Mouse (Mus musculus): Measurements from ENCODE around the gene Slc5a4a. TPM values are rescaled to one million over a fixed set of nuclear protein-coding genes. Genes with fewer than 3 reads are reported as not detected.

Slc5a4a gene
- polyA plus RNA-seq, 1 experiment from 2014 or later: not detected

- 94% methylated on average over 13 of the region's 13 CpGs for WGBS
- no peak overlapping the region for H3K4me3 ChIP-seq (ENCODE audit: low read depth, low read length)
- no peak overlapping the region for H3K4me2 ChIP-seq
- no peak for DNase-seq (ENCODE audit: low spot score, missing footprints)
- ATAC-seq (ENCODE audit: low FRiP score): no peak
- no peaks in the 10 kb centered on the region for H3K4me1 ChIP-seq (ENCODE audit: control insufficient read depth, insufficient read depth, low read length)
- H3K27ac ChIP-seq (ENCODE audit: low read depth, low read length): no peak overlapping the region
- H3K27me3 ChIP-seq (ENCODE audit: control insufficient read depth, insufficient read depth, low read length): no peaks in the 10 kb centered on the region
- H3K9me3 ChIP-seq (ENCODE audit: control insufficient read depth, low read length): no peaks in the 10 kb centered on the region
- peaks cover 5% of the 10 kb centered on the region; the same call in 1 of the 2 replicates for H3K36me3 ChIP-seq (ENCODE audit: control insufficient read depth, insufficient read depth, low read length)
- no peak overlapping the region for H3K9ac ChIP-seq (ENCODE audit: low read length)
Observed at GRCm38 (mm10) chr10:76207262-76207796, 60.1 kb downstream of the Slc5a4a start.

DNA sequence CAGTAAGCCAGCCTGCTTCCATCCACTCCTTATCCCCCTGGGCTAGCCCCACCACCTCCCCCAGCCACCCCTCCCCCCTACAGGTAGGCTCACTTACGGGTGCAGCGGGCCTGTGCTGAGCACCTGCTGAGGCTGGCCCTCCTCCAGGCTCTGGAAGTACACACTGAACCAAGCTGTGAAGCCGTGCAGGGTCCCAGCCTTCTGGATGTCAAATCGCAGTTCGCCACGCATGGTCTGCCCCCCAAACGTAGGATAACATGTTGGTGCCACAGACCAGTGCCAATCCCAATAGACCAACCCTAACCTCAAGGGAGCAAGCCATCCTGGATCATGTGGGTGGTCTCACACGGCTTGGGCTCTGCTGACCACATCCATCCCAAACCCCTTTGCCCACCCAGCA, 62.0 kb downstream of the Slc5a4a start:
- Histone ChIP-seq H3K4me1 (ENCODE audit: control insufficient read depth, insufficient read depth, low read length) (no peaks in the 10 kb centered on the region), H3K27me3 (ENCODE audit: control insufficient read depth, insufficient read depth, low read length) (no peaks in the 10 kb centered on the region), H3K9ac (ENCODE audit: low read length) (no peak overlapping the region), H3K9me3 (ENCODE audit: control insufficient read depth, low read length) (no peaks in the 10 kb centered on the region), H3K27ac (ENCODE audit: low read depth, low read length) (no peak overlapping the region), H3K4me3 (ENCODE audit: low read depth, low read length) (no peak overlapping the region), H3K36me3 (ENCODE audit: control insufficient read depth, insufficient read depth, low read length) (peaks cover 8% of the 10 kb centered on the region; the same call in 1 of the 2 replicates), H3K4me2 (no peak overlapping the region)
- ATAC-seq (ENCODE audit: low FRiP score) (no peak), DNase-seq (ENCODE audit: low spot score, missing footprints) (no peak)
- WGBS: 89% methylated on average over 8 of the region's 8 CpGs

DNA sequence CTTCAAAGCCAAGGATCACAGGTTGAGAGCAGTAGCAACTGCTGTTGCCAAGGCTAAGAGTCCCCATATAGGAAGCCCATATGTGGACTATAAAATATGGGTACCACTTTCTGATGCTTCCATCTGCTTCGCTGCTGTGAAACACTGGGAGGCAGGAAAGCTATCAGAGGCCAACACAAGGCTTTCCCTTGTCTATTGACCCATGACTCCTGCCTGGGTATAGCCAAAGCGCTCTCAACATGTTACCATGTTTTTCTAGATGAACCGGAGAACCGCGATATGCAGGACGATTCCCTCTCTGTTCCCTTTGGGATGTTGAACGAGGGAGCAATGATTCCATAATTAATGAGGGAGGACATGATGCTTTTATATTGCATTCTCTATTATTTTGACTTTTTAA, 63.6 kb downstream of the Slc5a4a start:
- no peak overlapping the region for H3K9ac ChIP-seq (ENCODE audit: low read length)
- H3K4me2 ChIP-seq: no peak overlapping the region
- H3K4me3 ChIP-seq (ENCODE audit: low read depth, low read length): no peak overlapping the region
- 96% methylated on average over 7 of the region's 7 CpGs for WGBS
- DNase-seq (ENCODE audit: low spot score, missing footprints): no peak
- no peaks in the 10 kb centered on the region for H3K4me1 ChIP-seq (ENCODE audit: control insufficient read depth, insufficient read depth, low read length)
- ATAC-seq (ENCODE audit: low FRiP score): no peak
- H3K36me3 ChIP-seq (ENCODE audit: control insufficient read depth, insufficient read depth, low read length): peaks cover 16% of the 10 kb centered on the region
- H3K9me3 ChIP-seq (ENCODE audit: control insufficient read depth, low read length): peaks cover 7% of the 10 kb centered on the region; the same call in 1 of the 2 replicates
- H3K27ac ChIP-seq (ENCODE audit: low read depth, low read length): no peak overlapping the region
- H3K27me3 ChIP-seq (ENCODE audit: control insufficient read depth, insufficient read depth, low read length): no peaks in the 10 kb centered on the region

DNA sequence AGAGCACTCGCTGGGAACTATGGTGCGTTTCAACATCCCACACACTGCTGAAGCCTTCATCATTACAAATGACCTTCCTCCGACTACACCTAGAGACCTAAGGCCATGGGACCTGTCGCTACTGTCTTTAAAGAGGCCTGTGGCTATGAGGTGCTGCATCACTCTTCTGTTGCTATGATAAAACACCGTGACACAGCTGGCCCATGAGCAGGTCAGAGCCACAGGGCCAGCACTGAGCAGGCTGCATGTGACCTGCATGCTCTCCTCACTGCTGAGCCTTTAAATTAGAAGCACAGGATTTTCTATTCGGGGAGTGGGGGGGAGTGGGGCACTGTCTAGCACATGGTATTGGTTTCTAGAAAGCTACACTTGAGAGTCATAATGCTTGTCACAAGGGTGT, 64.9 kb downstream of the Slc5a4a start:
- peaks cover 25% of the 10 kb centered on the region for H3K36me3 ChIP-seq (ENCODE audit: control insufficient read depth, insufficient read depth, low read length)
- no peak overlapping the region for H3K4me2 ChIP-seq
- H3K9me3 ChIP-seq (ENCODE audit: control insufficient read depth, low read length): peaks cover 7% of the 10 kb centered on the region; the same call in 1 of the 2 replicates
- ATAC-seq (ENCODE audit: low FRiP score) (no peak), DNase-seq (ENCODE audit: low spot score, missing footprints) (no peak)
- 93% methylated on average over 6 of the region's 6 CpGs for WGBS
- no peak overlapping the region for H3K4me3 ChIP-seq (ENCODE audit: low read depth, low read length)
- H3K9ac ChIP-seq (ENCODE audit: low read length): no peak overlapping the region
- H3K27me3 ChIP-seq (ENCODE audit: control insufficient read depth, insufficient read depth, low read length): no peaks in the 10 kb centered on the region
- H3K27ac ChIP-seq (ENCODE audit: low read depth, low read length): no peak overlapping the region
- no peaks in the 10 kb centered on the region for H3K4me1 ChIP-seq (ENCODE audit: control insufficient read depth, insufficient read depth, low read length)

DNA sequence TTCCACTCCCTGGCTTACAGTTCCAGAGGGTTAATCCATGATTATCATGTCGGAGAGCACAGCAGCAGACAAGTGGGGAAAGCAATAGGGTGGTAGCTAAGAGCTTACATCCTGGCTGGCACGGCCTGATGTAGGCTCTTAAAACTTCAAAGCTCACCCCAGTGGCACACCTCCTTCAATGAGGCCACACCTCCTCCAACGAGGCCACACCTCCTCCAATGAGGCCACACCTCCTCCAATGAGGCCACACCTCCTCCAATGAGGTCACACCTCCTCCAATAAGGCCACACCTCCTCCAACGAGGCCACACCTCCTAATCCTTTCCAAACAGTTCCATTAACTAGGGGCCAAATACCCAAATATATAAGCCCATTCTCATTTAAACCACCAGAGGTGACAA, 66.9 kb downstream of the Slc5a4a start:
- Histone ChIP-seq H3K27ac (ENCODE audit: low read depth, low read length) (no peak overlapping the region), H3K9ac (ENCODE audit: low read length) (no peak overlapping the region), H3K9me3 (ENCODE audit: control insufficient read depth, low read length) (peaks cover 7% of the 10 kb centered on the region; the same call in 1 of the 2 replicates), H3K27me3 (ENCODE audit: control insufficient read depth, insufficient read depth, low read length) (no peaks in the 10 kb centered on the region), H3K4me2 (no peak overlapping the region), H3K4me1 (ENCODE audit: control insufficient read depth, insufficient read depth, low read length) (no peaks in the 10 kb centered on the region), H3K4me3 (ENCODE audit: low read depth, low read length) (no peak overlapping the region), H3K36me3 (ENCODE audit: control insufficient read depth, insufficient read depth, low read length) (peaks cover 22% of the 10 kb centered on the region)
- ATAC-seq (ENCODE audit: low FRiP score) (no peak), DNase-seq (ENCODE audit: low spot score, missing footprints) (no peak)
- WGBS: 95% methylated on average over 4 of the region's 4 CpGs

GRCm38 (mm10) chr10:76217056-76217455, 69.8 kb downstream of the Slc5a4a start:
- Histone ChIP-seq H3K9ac (ENCODE audit: low read length) (no peak overlapping the region), H3K4me2 (no peak overlapping the region), H3K4me1 (ENCODE audit: control insufficient read depth, insufficient read depth, low read length) (no peaks in the 10 kb centered on the region), H3K36me3 (ENCODE audit: control insufficient read depth, insufficient read depth, low read length) (peaks cover 24% of the 10 kb centered on the region), H3K4me3 (ENCODE audit: low read depth, low read length) (no peak overlapping the region), H3K27ac (ENCODE audit: low read depth, low read length) (no peak overlapping the region), H3K9me3 (ENCODE audit: control insufficient read depth, low read length) (peaks cover 7% of the 10 kb centered on the region; the same call in 1 of the 2 replicates), H3K27me3 (ENCODE audit: control insufficient read depth, insufficient read depth, low read length) (no peaks in the 10 kb centered on the region)
- WGBS: 97% methylated on average over 17 of the region's 17 CpGs
- ATAC-seq (ENCODE audit: low FRiP score) (no peak), DNase-seq (ENCODE audit: low spot score, missing footprints) (no peak)

GRCm38 (mm10) chr10:76218240-76218639, 71.0 kb downstream of the Slc5a4a start:
- Histone ChIP-seq H3K9me3 (ENCODE audit: control insufficient read depth, low read length) (peaks cover 7% of the 10 kb centered on the region; the same call in 1 of the 2 replicates), H3K4me3 (ENCODE audit: low read depth, low read length) (no peak overlapping the region), H3K9ac (ENCODE audit: low read length) (no peak overlapping the region), H3K27ac (ENCODE audit: low read depth, low read length) (no peak overlapping the region), H3K4me2 (no peak overlapping the region), H3K27me3 (ENCODE audit: control insufficient read depth, insufficient read depth, low read length) (no peaks in the 10 kb centered on the region), H3K36me3 (ENCODE audit: control insufficient read depth, insufficient read depth, low read length) (peaks cover 26% of the 10 kb centered on the region), H3K4me1 (ENCODE audit: control insufficient read depth, insufficient read depth, low read length) (no peaks in the 10 kb centered on the region)
- WGBS: 89% methylated on average over 9 of the region's 9 CpGs
- no peak for DNase-seq (ENCODE audit: low spot score, missing footprints)
- ATAC-seq (ENCODE audit: low FRiP score): no peak

GRCm38 (mm10) chr10:76225944-76226343, 78.7 kb downstream of the Slc5a4a start:
- H3K4me3 ChIP-seq (ENCODE audit: low read depth, low read length): no peak overlapping the region
- H3K36me3 ChIP-seq (ENCODE audit: control insufficient read depth, insufficient read depth, low read length): peaks cover 5% of the 10 kb centered on the region; the same call in 1 of the 2 replicates

DNA sequence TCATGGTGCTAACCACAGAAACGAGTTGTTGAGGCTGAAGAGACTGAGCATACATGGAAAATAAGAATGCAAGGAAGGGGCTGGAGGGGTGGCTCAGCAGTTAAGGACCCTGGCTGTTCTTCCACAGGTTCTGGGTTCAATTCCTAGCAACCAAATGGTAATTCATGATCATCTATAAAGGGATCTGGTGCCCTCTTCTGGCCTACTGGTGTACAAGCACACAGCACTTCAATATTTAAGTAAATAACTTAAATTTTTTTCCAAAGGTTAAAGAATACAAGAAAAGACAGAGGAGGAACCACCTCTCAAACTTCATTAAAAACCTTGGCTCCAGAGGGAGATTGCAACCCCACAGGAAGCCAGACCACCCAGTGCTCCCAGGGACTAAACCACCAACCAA, 82.4 kb downstream of the Slc5a4a start:
- Histone ChIP-seq H3K9me3 (ENCODE audit: control insufficient read depth, low read length) (no peaks in the 10 kb centered on the region), H3K27me3 (ENCODE audit: control insufficient read depth, insufficient read depth, low read length) (no peaks in the 10 kb centered on the region), H3K36me3 (ENCODE audit: control insufficient read depth, insufficient read depth, low read length) (no peaks in the 10 kb centered on the region), H3K4me2 (no peak overlapping the region), H3K9ac (ENCODE audit: low read length) (no peak overlapping the region), H3K4me3 (ENCODE audit: low read depth, low read length) (no peak overlapping the region), H3K4me1 (ENCODE audit: control insufficient read depth, insufficient read depth, low read length) (no peaks in the 10 kb centered on the region), H3K27ac (ENCODE audit: low read depth, low read length) (no peak overlapping the region)
- 78% methylated on average over 1 of the region's 1 CpGs for WGBS
- ATAC-seq (ENCODE audit: low FRiP score): no peak
- DNase-seq (ENCODE audit: low spot score, missing footprints): no peak

More at GRCm38 (mm10) chr10:76225944-76226343, 78.7 kb downstream of the Slc5a4a start:
- Histone ChIP-seq H3K27ac (ENCODE audit: low read depth, low read length) (no peak overlapping the region), H3K4me1 (ENCODE audit: control insufficient read depth, insufficient read depth, low read length) (no peaks in the 10 kb centered on the region), H3K4me2 (no peak overlapping the region), H3K9me3 (ENCODE audit: control insufficient read depth, low read length) (no peaks in the 10 kb centered on the region), H3K9ac (ENCODE audit: low read length) (no peak overlapping the region), H3K27me3 (ENCODE audit: control insufficient read depth, insufficient read depth, low read length) (no peaks in the 10 kb centered on the region)
- ATAC-seq (ENCODE audit: low FRiP score) (no peak), DNase-seq (ENCODE audit: low spot score, missing footprints) (no peak)
- 93% methylated on average over 11 of the region's 11 CpGs for WGBS

Data from midbrain, embryonic 11.5 days (tissue).